Mouse (Mus musculus): ENCODE measurements around the gene Steap2. TPM values are rescaled to one million over a fixed set of nuclear protein-coding genes. Genes with fewer than 3 reads are reported as not detected.

Steap2 gene
- 196 TPM for polyA plus RNA-seq (2014; fragmentation: Illumina TruSeq; extraction: RNeasy Lipid Tissue Mini Kit (QIAGEN cat#74804); ENCODE audit: low read depth, low replicate concordance)

DNA sequence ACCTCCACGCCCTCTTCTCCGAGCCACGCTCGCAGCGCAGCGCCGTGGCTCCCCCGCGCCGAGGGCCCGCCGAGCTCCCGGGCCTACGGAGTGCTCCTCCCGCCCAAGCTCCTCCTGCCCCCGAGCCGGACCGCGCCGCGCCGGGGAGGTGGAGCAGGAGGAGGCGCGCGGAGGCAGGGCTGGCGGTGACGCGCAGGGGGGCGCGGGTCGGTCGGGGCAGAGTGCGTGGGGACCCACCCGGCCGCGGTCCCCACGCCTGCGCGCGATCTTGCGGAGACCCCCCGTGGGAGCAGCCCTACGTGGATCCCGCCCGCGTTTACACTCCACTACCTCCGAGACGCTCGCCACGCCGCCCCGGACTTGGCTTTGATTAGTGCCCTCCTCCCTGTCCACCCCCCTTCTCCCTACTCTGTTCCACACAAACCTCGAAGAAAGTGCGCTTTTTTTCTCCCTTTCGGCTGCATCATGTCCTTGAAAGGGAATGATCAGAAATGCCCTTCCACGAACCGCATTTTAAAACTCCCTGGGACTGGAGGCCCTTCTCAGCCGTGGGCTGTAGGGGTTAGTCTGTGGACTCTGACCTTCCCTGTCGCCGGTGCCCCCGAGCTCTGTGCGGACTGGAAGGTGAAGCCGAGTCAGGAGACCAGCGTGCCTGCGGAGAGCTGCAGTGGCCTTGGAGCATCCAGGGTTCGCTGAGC lies at the start of gene Steap2:
TSS of gene Steap2 (minus strand) at position 623 of the 698 bp plus-strand sequence.

DNA sequence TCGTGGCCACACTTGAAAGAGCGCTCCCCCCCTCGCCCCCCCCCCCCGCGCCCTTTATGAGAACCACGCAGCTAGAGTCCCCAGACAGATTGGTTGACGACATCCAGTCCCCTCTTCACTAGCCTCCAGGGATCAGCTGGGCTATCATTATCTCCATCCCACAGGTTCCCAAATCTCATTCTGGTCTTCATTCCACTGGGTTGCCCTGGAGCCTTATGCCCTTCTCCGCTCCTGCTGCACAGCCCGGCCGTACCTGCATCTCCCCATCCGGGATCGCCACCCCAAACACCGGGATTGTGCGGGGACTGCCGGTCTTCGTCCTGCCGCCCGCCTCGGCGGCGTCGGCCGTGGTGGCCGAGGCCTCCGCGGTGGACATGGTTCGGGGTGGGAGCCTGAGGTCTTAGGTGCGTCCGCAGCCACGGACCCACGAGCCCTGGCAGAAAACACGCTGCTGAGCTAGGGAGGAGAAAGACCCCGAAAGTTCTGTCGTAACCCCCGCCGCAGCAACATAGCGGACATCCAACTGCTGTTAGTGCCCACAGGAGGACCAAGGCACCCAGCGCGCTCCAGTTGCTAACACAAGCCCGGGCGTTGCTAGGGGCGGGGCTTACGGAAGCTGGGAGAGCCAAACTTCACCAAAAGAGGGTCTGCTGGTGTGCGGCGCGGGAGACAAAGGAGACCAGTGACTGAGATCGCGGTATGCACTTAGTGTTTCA lies 30.6 kb downstream of the Steap2 start, which contains the start of gene Cfap69:
TSS of gene Cfap69 (minus strand) at position 585 of the 716 bp plus-strand sequence.

Other genes with a start within 250 kb of the Steap2 start
- not detected for gene 1700015F17Rik, start 215.4 kb downstream of the Steap2 start, polyA plus RNA-seq (2014; fragmentation: Illumina TruSeq; extraction: RNeasy Lipid Tissue Mini Kit (QIAGEN cat#74804); ENCODE audit: low read depth, low replicate concordance)
- 181 TPM for gene Cldn12, start 179.6 kb downstream of the Steap2 start, polyA plus RNA-seq (2014; fragmentation: Illumina TruSeq; extraction: RNeasy Lipid Tissue Mini Kit (QIAGEN cat#74804); ENCODE audit: low read depth, low replicate concordance)
- 62.8 TPM for gene Gtpbp10, start 135.0 kb downstream of the Steap2 start, polyA plus RNA-seq (2014; fragmentation: Illumina TruSeq; extraction: RNeasy Lipid Tissue Mini Kit (QIAGEN cat#74804); ENCODE audit: low read depth, low replicate concordance)
- gene Gm8773, start 120.8 kb downstream of the Steap2 start, polyA plus RNA-seq (2014; fragmentation: Illumina TruSeq; extraction: RNeasy Lipid Tissue Mini Kit (QIAGEN cat#74804); ENCODE audit: low read depth, low replicate concordance) = not detected
- 21.2 TPM for gene Cfap69, start 30.3 kb downstream of the Steap2 start, polyA plus RNA-seq (2014; fragmentation: Illumina TruSeq; extraction: RNeasy Lipid Tissue Mini Kit (QIAGEN cat#74804); ENCODE audit: low read depth, low replicate concordance)
- 20.2 TPM for gene Steap1, start 54.7 kb upstream of the Steap2 start, polyA plus RNA-seq (2014; fragmentation: Illumina TruSeq; extraction: RNeasy Lipid Tissue Mini Kit (QIAGEN cat#74804); ENCODE audit: low read depth, low replicate concordance)